Mouse (Mus musculus): Measurements from ENCODE around the gene 2310030G06Rik.

DNA sequence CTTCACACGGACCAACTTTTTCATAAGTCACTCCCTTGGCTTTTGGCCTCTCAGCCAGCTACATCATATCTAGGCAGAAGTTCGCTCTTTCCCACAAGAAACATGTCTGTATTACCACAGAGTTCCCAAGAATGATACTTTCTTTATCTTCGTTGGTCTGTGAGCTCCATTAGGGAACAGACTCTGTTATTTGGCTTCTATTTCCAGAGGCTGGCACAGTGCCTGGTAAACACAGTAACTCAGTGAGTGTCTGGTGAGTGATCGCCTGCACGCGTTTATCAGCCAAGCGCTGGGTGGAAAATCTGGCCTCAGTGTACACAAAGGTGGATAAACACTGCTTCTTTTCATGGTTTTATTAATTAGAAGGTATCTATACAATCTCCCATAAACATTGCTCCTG is 22.9 kb downstream of the 2310030G06Rik start:
- TF ChIP-seq POLR2A (IDR thresholded peaks at IDR 0.05; ENCODE audit: borderline replicate concordance, control insufficient read depth, low read depth, low read length) = no peak
- no peak for TF ChIP-seq CTCF (IDR thresholded peaks at IDR 0.05; ENCODE audit: control insufficient read depth, insufficient read depth, low read length)
